Mouse (Mus musculus) liver, embryonic 11.5 days (tissue): Measurements from ENCODE around the gene Plcb2. TPM values are rescaled to one million over a fixed set of nuclear protein-coding genes. Genes with fewer than 3 reads are reported as not detected.

Experiments
- ATAC-seq: fragments of 200-750 bp; cut with Nextera tagmentation; replicated peaks from 2 replicates; pipeline ENCODE4 v1.8.0; 2017; ENCODE audit warnings: moderate number of reproducible peaks, mild to moderate bottlenecking, moderate TSS enrichment, moderate library complexity; ENCODE audit not compliant: low FRiP score
- DNase-seq: peaks from one replicate; pipeline ENCODE4 v3.0.0-alpha.2; 2017; ENCODE audit warnings: low spot score
- H3K27ac ChIP-seq: fragments of 300-500 bp; sonication (generic); 2 replicates; pipeline ENCODE4 v1.5.1; 2014; ENCODE audit warnings: mild to moderate bottlenecking, low read depth, low read length, control low read depth
- H3K27me3 ChIP-seq: fragments of 300-500 bp; sonication (generic); replicated peaks from 2 replicates; pipeline ENCODE4 v1.6.1; 2014; ENCODE audit warnings: low read length, mixed read lengths; ENCODE audit not compliant: control insufficient read depth, insufficient read depth
- H3K36me3 ChIP-seq: fragments of 300-500 bp; sonication (generic); 2 replicates; pipeline ENCODE4 v1.6.1; 2014; ENCODE audit warnings: mild to moderate bottlenecking, low read length, moderate library complexity, mixed read lengths; ENCODE audit not compliant: control insufficient read depth, insufficient read depth
- H3K4me1 ChIP-seq: fragments of 300-500 bp; sonication (generic); replicated peaks from 2 replicates; pipeline ENCODE4 v1.6.1; 2014; ENCODE audit warnings: low read length, mixed read lengths; ENCODE audit not compliant: control insufficient read depth, insufficient read depth
- H3K4me2 ChIP-seq: fragments of 300-500 bp; sonication (generic); 2 replicates; pipeline ENCODE4 v1.6.1; 2014; ENCODE audit warnings: mild to moderate bottlenecking, control low read depth, moderate library complexity
- H3K4me3 ChIP-seq: fragments of 300-500 bp; sonication (generic); 2 replicates; pipeline ENCODE4 v1.5.1; 2014; ENCODE audit warnings: low read depth, low read length, control low read depth
- H3K9ac ChIP-seq: fragments of 300-500 bp; sonication (generic); 2 replicates; pipeline ENCODE4 v1.6.1; 2014; ENCODE audit warnings: low read depth, low read length, control low read depth
- H3K9me3 ChIP-seq: fragments of 300-500 bp; sonication (generic); 2 replicates; pipeline ENCODE4 v1.6.1; 2016; ENCODE audit warnings: low read length, inconsistent platforms, mixed read lengths; ENCODE audit not compliant: control insufficient read depth
- WGBS: fragments of 180-500 bp; shearing (Covaris S2); extraction: QIAGEN DNeasy Blood & Tissue Kit; methylation state at CpG from one replicate; pipeline ENCODE4 v1.1.7; 2014; 5-methylcytosine and 5-hydroxymethylcytosine counted together
- polyA plus RNA-seq: library from polyadenylated mRNA; unstranded; fragments of >200 nt; fragmentation: Nextera tagmentation; extraction: Ambion mirVana; gene quantifications from 2 replicates; pipeline ENCODE4 v1.2.1, GENCODE M21; 2014

Gene Plcb2
- polyA plus RNA-seq, 1 experiment from 2014 or later, result 3.5 TPM

- WGBS, result 56% methylated on average over 4 of the region's 4 CpGs
- H3K4me3 ChIP-seq, result no peak overlapping the region
- peaks cover 8% of the 10 kb centered on the region; the same call in 1 of the 2 replicates for H3K4me1 ChIP-seq
- H3K9me3 ChIP-seq, result no peaks in the 10 kb centered on the region
- H3K27me3 ChIP-seq, result peaks cover 31% of the 10 kb centered on the region
- no peak for DNase-seq
- H3K27ac ChIP-seq, result no peak overlapping the region
- no peak overlapping the region for H3K4me2 ChIP-seq
- no peak for ATAC-seq
- no peaks in the 10 kb centered on the region for H3K36me3 ChIP-seq
- H3K9ac ChIP-seq, result no peak overlapping the region
Measured at GRCm38 (mm10) chr2:118714230-118714629, 14.0 kb downstream of the Plcb2 start.

DNA sequence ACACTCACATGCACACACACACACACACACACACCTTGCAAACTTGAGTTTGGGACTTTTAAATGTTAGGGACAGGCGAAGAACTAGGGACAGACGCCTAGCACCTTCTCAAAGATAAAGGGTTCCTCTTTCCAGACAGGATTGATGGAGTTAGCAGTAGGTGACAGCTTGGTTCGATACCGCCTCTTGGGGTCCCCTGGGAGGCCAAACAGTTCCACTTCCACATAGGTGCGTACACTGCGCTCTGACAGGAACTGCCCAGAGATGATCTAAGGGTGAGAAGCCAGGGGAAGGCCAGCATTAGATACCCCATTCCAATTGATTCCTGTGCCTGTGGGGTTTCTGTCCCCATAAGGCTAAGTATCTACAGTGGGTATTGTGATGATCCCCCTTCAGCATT lies 14.6 kb downstream of the Plcb2 start:
- ATAC-seq, result no peak
- Histone ChIP-seq H3K9ac (no peak overlapping the region), H3K27me3 (peaks cover 36% of the 10 kb centered on the region), H3K27ac (no peak overlapping the region), H3K4me1 (peaks cover 8% of the 10 kb centered on the region; the same call in 1 of the 2 replicates), H3K4me2 (no peak overlapping the region), H3K4me3 (no peak overlapping the region), H3K36me3 (no peaks in the 10 kb centered on the region), H3K9me3 (no peaks in the 10 kb centered on the region)
- no peak for DNase-seq
- WGBS, result 75% methylated on average over 6 of the region's 6 CpGs

DNA sequence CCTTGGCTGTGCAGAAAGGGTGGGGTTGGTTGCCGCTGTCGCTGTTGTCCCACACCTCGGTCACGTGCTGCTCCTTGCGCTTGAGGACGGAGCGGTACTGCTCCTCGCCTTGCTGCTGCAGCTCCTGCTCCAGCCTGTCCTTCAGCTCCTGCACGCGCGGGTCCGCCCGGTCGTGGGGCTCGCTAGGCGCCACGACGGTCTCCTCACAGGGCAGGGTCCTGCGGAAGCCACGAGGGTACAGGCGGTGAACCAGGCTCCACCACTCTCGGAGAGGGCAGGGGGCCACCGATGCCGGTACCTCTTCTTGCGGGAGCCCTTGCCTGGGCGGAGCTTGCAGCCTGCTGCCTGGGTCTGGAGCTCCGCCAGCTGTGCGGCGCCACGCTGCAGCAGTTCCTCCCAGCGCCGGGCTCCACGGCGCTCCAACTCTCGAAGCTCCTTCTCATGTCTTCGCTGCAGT lies 17.2 kb downstream of the Plcb2 start:
- DNase-seq (no peak), ATAC-seq (peak; percentile 42)
- Histone ChIP-seq H3K4me3 (peak overlapping the region; percentile 19), H3K9ac (no peak overlapping the region), H3K27me3 (peaks cover 62% of the 10 kb centered on the region), H3K4me2 (peak overlapping the region; percentile 60), H3K27ac (no peak overlapping the region), H3K4me1 (peaks cover 12% of the 10 kb centered on the region; the same call in 1 of the 2 replicates), H3K36me3 (no peaks in the 10 kb centered on the region), H3K9me3 (no peaks in the 10 kb centered on the region)
- WGBS, result 12% methylated on average over 36 of the region's 36 CpGs

DNA sequence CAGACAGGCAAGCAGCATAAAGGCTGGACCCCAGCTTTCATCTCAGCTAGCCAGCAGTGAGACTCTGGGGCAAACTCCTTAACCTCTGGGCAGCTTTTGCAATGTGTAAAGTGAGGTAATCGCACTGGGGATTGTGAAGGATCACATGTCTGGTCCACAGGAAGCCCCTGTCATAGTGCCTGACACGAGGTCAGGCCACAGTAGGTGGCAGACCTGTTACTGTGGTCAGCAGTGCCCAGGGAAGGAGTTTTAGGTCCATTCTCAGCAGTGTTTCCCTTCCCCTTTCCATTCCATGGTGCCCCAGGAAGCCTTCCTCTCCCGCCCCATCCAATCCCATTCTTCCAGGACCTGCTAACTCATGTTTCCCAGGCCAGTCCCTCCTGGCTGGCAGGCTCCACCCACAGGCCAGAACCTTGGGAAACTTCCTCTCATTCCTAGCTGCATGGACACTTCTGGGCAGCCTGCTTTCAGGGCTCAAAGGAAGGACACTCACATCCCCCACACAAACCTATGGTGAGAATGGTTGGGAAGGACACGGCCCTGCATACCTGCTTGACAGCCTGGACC lies 18.5 kb downstream of the Plcb2 start:
- no peak overlapping the region for H3K27ac ChIP-seq

DNA sequence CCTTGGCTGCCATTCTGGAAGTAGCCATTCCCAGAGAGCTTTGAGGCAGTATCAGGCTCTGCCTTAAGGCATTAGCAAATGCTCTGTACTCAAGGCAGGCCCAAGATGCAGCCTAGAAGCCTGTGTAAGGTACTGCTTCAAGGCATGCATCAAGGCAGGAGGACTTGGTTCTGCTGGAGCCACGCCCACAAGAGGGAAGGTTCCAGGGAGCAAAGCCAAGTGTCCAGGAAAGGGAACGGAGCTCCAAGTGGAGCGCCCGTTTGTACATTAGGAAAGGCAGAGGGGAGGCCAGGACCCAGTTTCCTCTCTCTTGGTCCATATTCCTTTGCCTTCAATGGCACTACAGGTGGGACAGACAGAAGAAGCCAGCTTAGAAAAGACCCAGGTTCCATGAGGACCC lies 19.8 kb downstream of the Plcb2 start:
- H3K4me1 ChIP-seq, result peaks cover 20% of the 10 kb centered on the region
- H3K4me3 ChIP-seq, result no peak overlapping the region
- no peaks in the 10 kb centered on the region for H3K36me3 ChIP-seq
- no peak overlapping the region for H3K27ac ChIP-seq
- DNase-seq, result no peak
- no peak overlapping the region for H3K4me2 ChIP-seq
- H3K9ac ChIP-seq, result no peak overlapping the region
- H3K9me3 ChIP-seq, result no peaks in the 10 kb centered on the region
- WGBS, result 88% methylated on average over 4 of the region's 4 CpGs
- no peak for ATAC-seq
- peaks cover 88% of the 10 kb centered on the region for H3K27me3 ChIP-seq

More for the DNA sequence above, 18.5 kb downstream of the Plcb2 start:
- no peak overlapping the region for H3K4me2 ChIP-seq
- H3K4me1 ChIP-seq, result peaks cover 12% of the 10 kb centered on the region; the same call in 1 of the 2 replicates
- DNase-seq (no peak), ATAC-seq (no peak)
- H3K9me3 ChIP-seq, result no peaks in the 10 kb centered on the region
- H3K27me3 ChIP-seq, result peaks cover 75% of the 10 kb centered on the region
- no peak overlapping the region for H3K4me3 ChIP-seq
- WGBS, result 37% methylated on average over 4 of the region's 4 CpGs
- no peak overlapping the region for H3K9ac ChIP-seq
- H3K36me3 ChIP-seq, result no peaks in the 10 kb centered on the region

DNA sequence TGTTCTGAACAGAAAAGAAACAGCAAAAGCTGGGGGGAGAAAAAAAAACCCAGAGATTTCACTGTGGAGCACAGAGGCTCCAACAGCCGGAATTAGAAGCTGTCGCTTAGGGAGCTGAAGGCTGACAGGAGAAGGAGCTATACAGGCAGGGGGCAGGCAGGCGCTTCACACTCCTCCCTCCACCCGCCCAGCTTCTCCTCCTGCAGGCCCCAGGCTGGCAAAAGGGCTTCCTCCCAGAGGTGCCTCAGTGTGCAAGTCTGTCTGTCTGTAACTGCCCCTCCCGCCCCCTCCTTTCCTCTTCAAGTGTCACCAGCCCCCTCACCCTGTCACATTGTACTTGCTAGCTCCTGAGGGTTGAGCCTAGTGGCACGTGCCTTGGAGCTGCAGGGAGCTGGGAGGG lies 21.8 kb downstream of the Plcb2 start:
- ATAC-seq (no peak), DNase-seq (no peak)
- Histone ChIP-seq H3K9me3 (no peaks in the 10 kb centered on the region), H3K36me3 (no peaks in the 10 kb centered on the region), H3K4me3 (no peak overlapping the region), H3K4me2 (no peak overlapping the region), H3K9ac (no peak overlapping the region), H3K27ac (no peak overlapping the region), H3K4me1 (peaks cover 28% of the 10 kb centered on the region), H3K27me3 (peaks cover 98% of the 10 kb centered on the region)
- WGBS, result 5% methylated on average over 6 of the region's 6 CpGs

GRCm38 (mm10) chr2:118703913-118704730 lies 24.1 kb downstream of the Plcb2 start, which contains the start of gene Ankrd63:
Ankrd63 (minus strand) TSS chr2:118703963.
- Histone ChIP-seq H3K4me2 (peak within 1 kb of the TSS; percentile 82), H3K9ac (no peak within 1 kb of the TSS), H3K36me3 (no peaks in the 10 kb centered on the region), H3K27me3 (peaks cover 99% of the 10 kb centered on the region), H3K4me3 (peak within 1 kb of the TSS; percentile 43), H3K27ac (no peak within 1 kb of the TSS), H3K4me1 (peaks cover 28% of the 10 kb centered on the region), H3K9me3 (no peaks in the 10 kb centered on the region)
- DNase-seq, result no peak
- 2% methylated on average over 50 of the region's 50 CpGs for WGBS
- no peak for ATAC-seq

- Histone ChIP-seq H3K4me1 (peaks cover 28% of the 10 kb centered on the region), H3K4me2 (peak overlapping the region; percentile 82), H3K27ac (no peak overlapping the region), H3K4me3 (peak overlapping the region; percentile 43), H3K27me3 (peaks cover 92% of the 10 kb centered on the region), H3K9me3 (no peaks in the 10 kb centered on the region), H3K9ac (no peak overlapping the region), H3K36me3 (no peaks in the 10 kb centered on the region)
- under 1% methylated on average over 93 of the region's 93 CpGs for WGBS
- DNase-seq (peak; percentile 67), ATAC-seq (0 out of 2 replicates have a peak, but pooled peaks have one; percentile 12)
Measured at GRCm38 (mm10) chr2:118702883-118703761, 25.1 kb downstream of the Plcb2 start.
